In genomic region chr2:165503259-165504203, GRCm38 (mm10) we compare ENCODE assay signal across 9 mouse cellular contexts. TPM values are rescaled to one million over a fixed set of nuclear protein-coding genes. Genes with fewer than 3 reads are reported as not detected.
A peak's percentile ranks its signal among the peaks of the same experiment; 100 is the strongest.
DNase-seq lines count a peak whose midpoint lies in the region; ATAC-seq and TF ChIP-seq lines count a peak whose summit lies in the region.
"Had no signal": no experiment of that assay in that cellular context is flagged by ENCODE, and none has a peak within 500 bp of the region (broad histone marks: within the 10 kb centered on the region; RNA-seq: fewer than 3 reads in every experiment).

TSS of gene Slc2a10 (plus strand) at chr2:165503787.

- no peak for TF ChIP-seq CTCF in forebrain, postnatal 0 days (IDR thresholded peaks at IDR 0.05; ENCODE audit: low read depth)
- no peak for TF ChIP-seq CTCF in liver, adult 2 months (IDR thresholded peaks at IDR 0.05; ENCODE audit: low read depth, low read length)

- H3K4me3 ChIP-seq in forebrain, postnatal 0 days (ENCODE audit: low read depth, low read length): peak within 1 kb of the TSS; percentile 26
- H3K4me3 ChIP-seq in liver, adult 2 months (ENCODE audit: insufficient read depth, low read depth, low read length): peak within 1 kb of the TSS; percentile 65

- H3K27ac ChIP-seq in forebrain, postnatal 0 days (ENCODE audit: low read depth, low read length): no peak within 1 kb of the TSS; the same call in 1 of the 2 replicates
- no peak within 1 kb of the TSS for H3K27ac ChIP-seq in liver, adult 2 months (replicated peaks; ENCODE audit: insufficient read depth, low read depth, low read length)

- H3K79me2 ChIP-seq in liver, adult 2 months (ENCODE audit: control insufficient read depth, insufficient read depth, low read length): no peaks in the 10 kb centered on the region

- peak; percentile 78 for ATAC-seq in forebrain, postnatal 0 days
- peak; percentile 55 to 66 for ATAC-seq in hematopoietic stem cell, adult 5-6 weeks (replicated peaks in 1 of 2; ENCODE audit: insufficient read depth in 1 of 2, low FRiP score in 2 of 2, low TSS enrichment in 1 of 2, low read depth in 1 of 2, poor library complexity in 2 of 2, severe bottlenecking in 2 of 2)

- no peaks in the 10 kb centered on the region for H3K4me1 ChIP-seq in forebrain, postnatal 0 days (ENCODE audit: insufficient read depth)
- no peaks in the 10 kb centered on the region for H3K4me1 ChIP-seq in liver, adult 2 months (ENCODE audit: control insufficient read depth, insufficient read depth, low read length)

- H3K27me3 ChIP-seq in forebrain, postnatal 0 days (ENCODE audit: insufficient read depth, low read length): no peaks in the 10 kb centered on the region
- peaks cover 5% of the 10 kb centered on the region; the same call in 1 of the 2 replicates for H3K27me3 ChIP-seq in liver, adult 2 months (ENCODE audit: control insufficient read depth, insufficient read depth, low read length)

- peak within 1 kb of the TSS; percentile 41 for H3K4me2 ChIP-seq in forebrain, postnatal 0 days (ENCODE audit: low read depth)

- no peak for TF ChIP-seq POLR2A in liver, adult 2 months (IDR thresholded peaks at IDR 0.05; ENCODE audit: extremely low read depth, insufficient read depth, low read length)

- H3K9ac ChIP-seq in forebrain, postnatal 0 days: peak within 1 kb of the TSS; percentile 31; the same call in 1 of the 2 replicates
- H3K9ac ChIP-seq in liver, adult 2 months (ENCODE audit: low read depth, low read length): peak within 1 kb of the TSS; percentile 55

- no peaks in the 10 kb centered on the region for H3K36me3 ChIP-seq in forebrain, postnatal 0 days (ENCODE audit: insufficient read depth)
- no peaks in the 10 kb centered on the region for H3K36me3 ChIP-seq in liver, adult 2 months (ENCODE audit: control insufficient read depth, insufficient read depth, low read length)

- 7% methylated on average over 30 of the region's 32 CpGs for WGBS in forebrain, postnatal 0 days
- 15% methylated on average over 29 of the region's 32 CpGs for WGBS in liver, adult 2 months

- DNase-seq in retina, postnatal 1 day: peak; percentile 78
- no peak for DNase-seq in retina, embryonic 14.5 days (ENCODE audit: low spot score)
- DNase-seq in forebrain, postnatal 0 days: peak; percentile 30
- no peak for DNase-seq in liver, adult 2 months (ENCODE audit: extremely low read depth, low read depth, low spot score)
- DNase-seq in neural tube, embryonic 10.5 days (ENCODE audit: extremely low spot score, low spot score): peak; percentile 52
- DNase-seq in spleen, postnatal 10 days (ENCODE audit: low spot score in 2 of 2): no peak
- no peak for DNase-seq in frontal cortex, postnatal 14 days (ENCODE audit: low spot score in 2 of 2)

- H3K9me3 ChIP-seq in forebrain, postnatal 0 days (ENCODE audit: low read length): no peaks in the 10 kb centered on the region

RNA-seq across cellular contexts. Expression of gene Slc2a10, which starts in this region (rescaled TPM):
- total RNA-seq in forebrain, postnatal 0 days (2014; rRNA removed): 0.62 and 2.1 TPM in 2 replicates
- 0.84 and 2.1 TPM in 2 replicates for polyA plus RNA-seq in forebrain, postnatal 0 days (2015; fragmentation: Nextera tagmentation; extraction: Ambion mirVana)
- 0.84 and 3.1 TPM in 2 replicates for total RNA-seq in hematopoietic stem cell, adult 5-6 weeks (2017)
- total RNA-seq in liver, adult 2 months (2014; rRNA removed): 0.09 and 0.13 TPM in 2 replicates
- 0.11 and 0.22 TPM in 2 replicates for polyA plus RNA-seq in liver, adult 2 months (2012; rRNA removed)
- total RNA-seq: MEL had no signal

Comparison
In these comparisons a context has a peak if more than half of its experiments do, and no peak if none do; other contexts are left out.
1. DNase-seq: peak in retina, postnatal 1 day (single experiment), forebrain, postnatal 0 days (single experiment) and neural tube, embryonic 10.5 days (single experiment); none in retina, embryonic 14.5 days (single experiment), liver, adult 2 months (single experiment), spleen, postnatal 10 days (0 of 2) and frontal cortex, postnatal 14 days (0 of 2).